Mouse (Mus musculus) ES-Bruce4 (cell line): ENCODE measurements around the gene Xaf1. TPM values are rescaled to one million over a fixed set of nuclear protein-coding genes. Genes with fewer than 3 reads are reported as not detected.

Experiments used
- H3K27ac ChIP-seq: 2 replicates; pipeline ENCODE4 v1.5.1; 2012; ENCODE audit warnings: low read length, inconsistent platforms; ENCODE audit not compliant: insufficient read depth
- H3K27me3 ChIP-seq: 2 replicates; pipeline ENCODE4 v1.6.1; 2012; ENCODE audit warnings: mild to moderate bottlenecking, low read length, inconsistent platforms; ENCODE audit not compliant: control insufficient read depth, poor library complexity, insufficient read depth, severe bottlenecking
- H3K36me3 ChIP-seq: 2 replicates; pipeline ENCODE4 v1.6.1; 2012; ENCODE audit warnings: inconsistent platforms, mild to moderate bottlenecking, low read length, moderate library complexity; ENCODE audit not compliant: control insufficient read depth, poor library complexity, insufficient read depth, severe bottlenecking
- H3K4me1 ChIP-seq: one replicate; pipeline ENCODE4 v1.8.1; 2011; ENCODE audit warnings: low read length; ENCODE audit not compliant: control insufficient read depth, insufficient read depth
- H3K4me3 ChIP-seq: 2 replicates; pipeline ENCODE4 v1.5.1; 2011; ENCODE audit warnings: low read depth, mild to moderate bottlenecking, low read length
- H3K9ac ChIP-seq: 2 replicates; pipeline ENCODE4 v1.6.1; 2012; ENCODE audit warnings: low read depth, mild to moderate bottlenecking, inconsistent platforms; ENCODE audit not compliant: poor library complexity, severe bottlenecking
- H3K9me3 ChIP-seq: replicated peaks from 2 replicates; pipeline ENCODE4 v1.6.1; 2012; ENCODE audit warnings: mild to moderate bottlenecking, low read length, inconsistent platforms; ENCODE audit not compliant: control insufficient read depth, poor library complexity, insufficient read depth, severe bottlenecking
- CTCF ChIP-seq: IDR thresholded peaks from one replicate; pipeline ENCODE4 v1.8.1; 2011; ENCODE audit warnings: low read depth, low read length
- EP300 ChIP-seq: IDR thresholded peaks from 2 replicates; pipeline ENCODE4 v1.6.1; 2011; ENCODE audit warnings: low read depth, low read length; ENCODE audit not compliant: insufficient read depth
- POLR2A ChIP-seq: IDR thresholded peaks from one replicate; pipeline ENCODE4 v1.8.1; 2011; ENCODE audit warnings: low read length; ENCODE audit not compliant: insufficient read depth
- polyA plus RNA-seq: library from polyadenylated mRNA; stranded (reverse); fragments of >200 nt; gene quantifications from 2 replicates; pipeline ENCODE4 v1.2.4, GENCODE M21; 2011; ENCODE audit warnings: low read depth; ENCODE audit not compliant: missing spikeins, insufficient read depth, insufficient read length

Gene Xaf1
- polyA plus RNA-seq, 1 experiment = 9.0 TPM

DNA sequence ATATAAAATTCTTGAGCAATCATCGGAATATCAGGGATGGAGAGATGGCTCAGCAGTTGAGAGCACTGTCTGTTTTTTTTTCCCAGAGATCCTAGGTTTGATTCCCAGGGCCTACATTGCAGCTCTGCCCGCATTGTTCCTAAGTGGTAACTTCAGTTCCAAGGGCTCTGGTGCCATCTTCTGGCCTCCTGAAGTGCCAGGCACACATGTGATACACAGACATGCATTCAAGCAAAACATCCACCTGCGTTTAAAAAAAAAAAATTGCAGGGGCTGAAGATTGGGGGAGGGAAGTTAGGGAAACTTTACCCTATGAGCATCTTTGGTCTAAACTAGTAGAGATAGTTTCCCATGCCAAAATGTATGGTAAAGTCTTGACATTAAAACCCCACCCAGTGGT lies 23.0 kb downstream of the Xaf1 start:
- Histone ChIP-seq H3K27me3 (no peaks in the 10 kb centered on the region), H3K9ac (no peak overlapping the region), H3K4me3 (no peak overlapping the region), H3K27ac (no peak overlapping the region), H3K9me3 (no peaks in the 10 kb centered on the region), H3K4me1 (no peaks in the 10 kb centered on the region), H3K36me3 (no peaks in the 10 kb centered on the region)
- no peak for TF ChIP-seq EP300
- peak; percentile 52 for TF ChIP-seq CTCF

DNA sequence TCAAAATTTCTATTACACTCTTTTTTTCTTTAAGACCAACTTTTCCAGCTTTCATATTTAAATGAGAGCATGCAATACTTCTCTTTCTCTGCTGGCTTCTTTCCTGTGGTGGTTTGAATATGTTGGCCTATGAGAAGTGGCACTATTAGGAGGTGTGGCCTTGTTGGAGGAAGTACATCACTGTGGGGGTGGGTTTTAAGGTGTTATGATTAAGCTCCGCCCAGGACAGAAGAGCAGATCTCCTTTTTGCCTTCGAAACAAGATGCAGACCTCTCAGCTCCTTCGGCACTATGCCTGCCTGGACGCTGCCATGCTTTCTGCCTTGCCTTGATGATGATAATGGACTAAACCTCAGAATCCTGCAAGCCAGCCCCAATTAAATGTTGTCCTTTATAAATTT lies 24.3 kb downstream of the Xaf1 start:
- Histone ChIP-seq H3K4me1 (no peaks in the 10 kb centered on the region), H3K4me3 (no peak overlapping the region), H3K9me3 (no peaks in the 10 kb centered on the region), H3K9ac (no peak overlapping the region), H3K27me3 (no peaks in the 10 kb centered on the region), H3K36me3 (no peaks in the 10 kb centered on the region), H3K27ac (no peak overlapping the region)
- TF ChIP-seq EP300 (no peak), CTCF (no peak), POLR2A (no peak)

DNA sequence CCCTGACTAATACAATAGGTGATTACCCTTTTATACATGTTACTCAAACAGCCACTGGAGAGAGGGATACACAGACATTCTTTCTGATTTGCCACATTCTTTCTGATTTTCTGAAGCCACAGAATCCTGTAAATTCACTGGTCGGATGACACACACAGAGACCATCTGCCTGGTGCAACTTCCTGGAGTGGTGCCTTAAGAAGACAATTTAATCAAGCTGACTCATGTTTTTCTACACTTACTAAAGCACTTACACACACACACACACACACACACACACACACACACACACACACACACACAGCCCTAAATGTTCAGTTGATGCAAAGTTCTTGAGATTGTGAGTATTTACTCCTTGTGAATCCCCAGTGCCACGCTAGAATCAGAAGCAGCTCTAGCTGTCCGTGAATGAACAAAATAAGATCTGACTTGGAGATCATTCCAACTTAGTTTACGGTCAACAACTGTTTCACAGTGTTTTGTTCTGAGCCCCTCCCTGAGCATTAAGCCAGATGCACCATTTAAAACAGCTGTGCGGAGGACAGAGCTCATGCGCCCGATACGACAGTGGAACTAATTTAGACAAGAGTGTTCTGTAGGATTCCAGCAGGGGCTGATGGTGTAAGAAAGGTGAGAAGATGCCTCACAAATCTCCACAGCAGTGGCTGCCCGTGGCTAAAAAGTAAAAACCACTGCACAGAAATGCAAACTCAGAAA lies 31.7 kb downstream of the Xaf1 start:
- Histone ChIP-seq H3K27ac (no peak overlapping the region), H3K27me3 (no peaks in the 10 kb centered on the region; the same call in 1 of the 2 replicates), H3K4me3 (no peak overlapping the region), H3K9me3 (no peaks in the 10 kb centered on the region), H3K4me1 (no peaks in the 10 kb centered on the region), H3K36me3 (no peaks in the 10 kb centered on the region), H3K9ac (no peak overlapping the region)
- TF ChIP-seq CTCF (no peak), POLR2A (no peak), EP300 (no peak)

DNA sequence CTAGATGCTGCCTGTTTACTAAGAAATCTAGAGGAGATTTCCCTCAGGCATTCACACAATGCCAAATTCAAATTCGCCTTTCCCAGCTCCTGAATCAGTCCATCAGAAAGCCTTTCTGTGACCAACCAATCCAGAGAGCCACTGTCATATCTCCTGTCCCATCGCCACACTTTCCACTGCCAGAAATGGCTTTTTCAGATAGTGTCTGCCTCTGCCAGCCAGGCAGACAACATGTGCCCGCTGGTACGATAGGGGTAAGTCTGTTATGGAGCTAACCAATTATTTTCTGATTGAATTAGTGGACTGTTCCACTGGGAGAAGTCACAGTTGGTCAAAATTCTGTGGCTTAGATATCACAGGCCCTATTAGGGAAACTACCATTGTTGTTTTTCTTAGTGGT lies 33.2 kb downstream of the Xaf1 start:
- H3K27ac ChIP-seq = no peak overlapping the region
- no peaks in the 10 kb centered on the region; the same call in 1 of the 2 replicates for H3K27me3 ChIP-seq
- no peak for TF ChIP-seq EP300
- no peak for TF ChIP-seq CTCF
- no peak for TF ChIP-seq POLR2A
- no peaks in the 10 kb centered on the region for H3K4me1 ChIP-seq
- H3K36me3 ChIP-seq = no peaks in the 10 kb centered on the region
- H3K9ac ChIP-seq = no peak overlapping the region
- no peaks in the 10 kb centered on the region for H3K9me3 ChIP-seq
- no peak overlapping the region for H3K4me3 ChIP-seq

DNA sequence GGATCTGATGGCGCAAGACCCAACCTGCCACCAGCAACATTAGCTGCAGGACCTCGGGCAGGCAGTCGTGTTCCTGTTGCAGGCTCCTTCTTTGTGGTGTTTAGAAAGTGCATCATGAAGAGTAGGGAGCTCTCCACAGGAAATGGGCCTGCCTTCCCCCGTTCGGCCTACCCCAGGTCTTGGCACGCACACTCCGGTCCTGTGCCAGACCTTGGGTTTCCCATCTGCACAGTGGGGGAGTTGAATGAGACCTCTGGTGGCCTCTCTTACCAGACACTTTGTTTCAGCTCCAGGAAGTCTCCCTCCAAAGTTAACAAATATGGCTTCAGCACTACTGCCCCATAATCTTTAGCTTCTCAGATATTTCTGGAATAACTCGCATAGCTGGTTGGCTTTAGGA lies 35.3 kb downstream of the Xaf1 start:
- Histone ChIP-seq H3K36me3 (no peaks in the 10 kb centered on the region), H3K4me3 (no peak overlapping the region), H3K9me3 (no peaks in the 10 kb centered on the region), H3K9ac (no peak overlapping the region), H3K27ac (no peak overlapping the region), H3K27me3 (no peaks in the 10 kb centered on the region; the same call in 1 of the 2 replicates), H3K4me1 (no peaks in the 10 kb centered on the region)
- TF ChIP-seq EP300 (no peak), POLR2A (no peak), CTCF (no peak)

DNA sequence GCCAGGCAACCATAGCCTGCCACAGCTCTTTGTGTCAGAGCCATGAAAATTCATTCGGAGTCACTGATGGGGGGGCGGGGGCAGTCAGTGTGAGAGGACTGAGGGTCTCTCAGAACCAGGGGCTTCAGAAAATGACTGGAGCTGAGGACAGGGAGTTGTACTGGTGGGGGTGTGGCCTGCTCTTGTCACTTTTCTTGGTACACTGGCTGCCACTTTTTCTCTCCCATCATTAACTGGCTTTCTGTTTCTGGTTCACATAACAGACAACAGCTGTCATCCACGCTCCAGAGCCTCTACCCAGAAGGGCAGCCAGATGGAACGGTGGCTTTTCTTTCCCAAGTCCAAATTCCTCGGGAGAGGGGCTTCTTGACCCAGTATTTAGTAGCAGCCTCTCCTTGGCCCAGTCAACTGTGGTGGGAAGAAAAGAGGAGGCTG lies 37.0 kb downstream of the Xaf1 start:
- no peaks in the 10 kb centered on the region for H3K36me3 ChIP-seq
- H3K27ac ChIP-seq = no peak overlapping the region
- H3K4me3 ChIP-seq = no peak overlapping the region
- no peaks in the 10 kb centered on the region for H3K9me3 ChIP-seq
- no peak overlapping the region for H3K9ac ChIP-seq
- TF ChIP-seq EP300 (no peak), CTCF (no peak), POLR2A (no peak)
- H3K4me1 ChIP-seq = no peaks in the 10 kb centered on the region
- no peaks in the 10 kb centered on the region for H3K27me3 ChIP-seq
